Mouse (Mus musculus): ENCODE results near the gene Elmo1. TPM values are rescaled to one million over a fixed set of nuclear protein-coding genes. Genes with fewer than 3 reads are reported as not detected.

The Elmo1 gene
- polyA plus RNA-seq, 1 experiment, result 0.68 TPM

DNA sequence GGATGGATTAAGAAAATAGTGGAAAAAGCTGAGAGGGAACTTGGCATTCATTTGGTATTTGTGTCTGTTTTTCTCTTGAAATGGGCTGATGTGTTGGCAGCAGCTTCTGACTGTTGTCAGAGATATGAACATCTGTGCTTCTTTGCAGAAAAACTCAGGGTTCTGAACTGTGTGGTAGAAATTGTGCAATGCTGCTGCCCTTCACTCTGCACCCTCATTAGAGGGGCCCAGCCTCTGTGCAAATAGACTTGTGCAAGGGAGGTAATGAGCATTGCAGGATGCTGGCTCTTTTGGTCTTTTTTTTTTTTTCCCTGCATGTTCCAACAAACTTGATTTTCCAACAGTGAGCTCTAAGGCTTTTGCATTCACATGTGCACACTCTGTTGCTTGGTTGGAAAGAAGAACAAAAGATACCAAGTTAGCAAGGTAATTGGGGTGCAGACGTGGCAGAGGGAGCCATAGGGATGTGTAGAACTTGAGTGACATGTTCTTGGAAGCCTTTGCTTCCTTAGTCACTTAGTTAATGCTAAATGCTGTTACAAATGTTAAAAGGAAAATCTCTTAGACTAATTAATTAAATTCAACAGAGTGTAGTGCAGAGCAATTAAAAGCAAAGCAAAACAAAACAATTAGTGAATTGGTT lies 26.6 kb downstream of the Elmo1 start:
- Histone ChIP-seq H3K4me1 (peaks cover 32% of the 10 kb centered on the region), H3K36me3 (replicated peaks; ENCODE audit: low read length) (no peaks in the 10 kb centered on the region), H3K27me3 (replicated peaks) (peaks cover 5% of the 10 kb centered on the region), H3K9me3 (no peaks in the 10 kb centered on the region), H3K4me3 (replicated peaks) (no peak overlapping the region)
- TF ChIP-seq GATA1 (IDR thresholded peaks at IDR 0.05; ENCODE audit: borderline replicate concordance, low read length) (no peak), FLI1 (IDR thresholded peaks at IDR 0.05; ENCODE audit: low read length) (no peak)

DNA sequence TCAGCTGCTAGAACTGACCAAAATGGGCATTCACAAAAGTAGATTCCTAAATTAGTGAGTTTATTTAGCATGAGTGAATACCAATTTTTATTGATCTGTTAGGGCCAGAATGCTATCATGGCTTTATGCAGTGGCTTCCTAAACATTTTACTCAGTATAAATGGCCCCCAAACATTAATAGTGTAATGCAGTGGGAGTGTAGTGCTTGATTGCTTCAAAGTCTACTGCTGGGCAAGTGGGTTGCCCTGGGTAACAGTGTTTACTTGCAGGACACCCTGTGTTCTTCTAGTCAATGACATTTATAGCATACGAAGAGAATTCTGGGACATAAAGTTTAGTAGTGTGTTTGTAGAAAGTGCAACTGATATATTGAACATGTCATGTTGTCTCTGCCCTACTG lies 27.3 kb downstream of the Elmo1 start:
- TF ChIP-seq FLI1 (IDR thresholded peaks at IDR 0.05; ENCODE audit: low read length), result no peak
- TF ChIP-seq GATA1 (IDR thresholded peaks at IDR 0.05; ENCODE audit: borderline replicate concordance, low read length), result no peak
- Histone ChIP-seq H3K4me3 (replicated peaks) (no peak overlapping the region), H3K9me3 (no peaks in the 10 kb centered on the region), H3K36me3 (replicated peaks; ENCODE audit: low read length) (no peaks in the 10 kb centered on the region), H3K4me1 (peaks cover 28% of the 10 kb centered on the region), H3K27me3 (replicated peaks) (peaks cover 5% of the 10 kb centered on the region)

DNA sequence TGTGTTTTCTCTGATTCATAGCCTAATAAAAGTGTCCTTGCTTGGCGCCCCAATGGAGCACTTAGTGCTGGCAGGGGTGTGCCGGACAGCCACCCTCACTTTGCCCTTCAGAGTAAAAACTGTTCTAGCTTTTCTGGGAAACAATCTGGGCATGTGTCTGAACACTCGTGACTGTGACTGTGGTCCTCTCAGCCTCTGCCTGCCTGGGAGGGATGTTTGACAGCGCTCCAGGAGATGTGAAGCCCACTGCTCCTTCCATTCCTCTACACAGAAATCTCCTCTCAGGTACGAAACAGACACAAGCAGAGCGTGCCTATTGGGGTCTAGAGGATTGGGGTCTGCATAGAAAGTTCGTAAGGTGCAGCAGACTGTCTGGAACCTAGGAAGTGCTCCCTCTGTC lies 28.5 kb downstream of the Elmo1 start:
- Histone ChIP-seq H3K36me3 (replicated peaks; ENCODE audit: low read length) (no peaks in the 10 kb centered on the region), H3K4me1 (peaks cover 28% of the 10 kb centered on the region), H3K9me3 (no peaks in the 10 kb centered on the region), H3K27me3 (replicated peaks) (peaks cover 5% of the 10 kb centered on the region), H3K4me3 (replicated peaks) (no peak overlapping the region)
- TF ChIP-seq GATA1 (IDR thresholded peaks at IDR 0.05; ENCODE audit: borderline replicate concordance, low read length) (no peak), FLI1 (IDR thresholded peaks at IDR 0.05; ENCODE audit: low read length) (no peak)

DNA sequence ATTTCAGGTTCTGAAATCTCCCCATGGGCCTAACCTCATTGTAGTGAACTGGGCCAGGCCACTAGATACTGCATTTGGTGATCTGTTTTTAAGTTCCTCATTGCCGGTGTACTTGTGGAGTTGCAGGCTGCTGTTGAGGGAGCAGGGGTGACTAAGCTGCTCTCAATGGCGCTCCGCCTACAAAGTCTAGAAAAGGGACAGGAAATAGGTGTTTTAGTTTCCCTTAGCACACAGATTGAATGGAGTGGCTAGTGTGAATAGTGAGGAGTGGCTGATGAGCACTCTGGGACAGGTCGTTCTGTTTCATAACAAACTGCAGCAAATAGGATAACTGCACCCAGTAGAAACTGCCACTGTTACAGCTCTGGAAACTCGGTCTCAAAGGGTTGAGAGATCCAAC lies 30.3 kb downstream of the Elmo1 start:
- peaks cover 7% of the 10 kb centered on the region for H3K27me3 ChIP-seq (replicated peaks)
- no peaks in the 10 kb centered on the region for H3K9me3 ChIP-seq
- no peaks in the 10 kb centered on the region for H3K36me3 ChIP-seq (replicated peaks; ENCODE audit: low read length)
- no peak for TF ChIP-seq FLI1 (IDR thresholded peaks at IDR 0.05; ENCODE audit: low read length)
- TF ChIP-seq GATA1 (IDR thresholded peaks at IDR 0.05; ENCODE audit: borderline replicate concordance, low read length), result no peak
- peaks cover 14% of the 10 kb centered on the region for H3K4me1 ChIP-seq
- peak overlapping the region; percentile 56 for H3K4me3 ChIP-seq (replicated peaks)

DNA sequence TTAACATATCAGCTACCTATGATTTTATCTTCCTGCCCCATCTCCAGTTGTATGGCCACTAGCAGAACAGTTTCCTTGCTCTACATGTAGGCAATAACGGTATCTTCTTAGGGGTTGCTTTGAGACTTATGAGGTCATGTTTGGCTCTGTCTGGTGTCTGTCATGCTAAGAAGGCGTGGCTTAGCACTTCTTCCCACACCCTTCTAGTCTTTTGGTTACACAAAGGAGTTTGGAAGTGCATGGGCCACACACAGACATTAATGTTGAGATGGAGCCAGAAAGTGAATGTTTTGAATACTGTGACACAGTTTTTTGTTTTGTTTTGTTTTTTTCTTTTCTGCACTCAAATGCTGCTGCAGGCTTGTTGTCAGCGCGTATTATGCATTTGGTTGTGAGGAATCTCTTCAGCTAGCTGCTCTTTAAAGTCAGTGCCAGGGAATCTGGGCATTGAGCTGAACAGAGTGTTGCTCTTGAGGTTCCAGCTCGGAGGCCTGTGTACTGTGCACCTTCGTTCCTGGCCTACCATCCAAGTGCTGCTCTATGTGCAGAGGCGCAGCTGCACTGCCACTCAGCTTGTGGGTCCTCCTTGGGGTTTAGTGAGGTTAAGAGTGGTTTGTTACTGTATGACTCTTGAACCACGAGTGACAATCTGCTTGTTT lies 31.1 kb downstream of the Elmo1 start:
- H3K4me1 ChIP-seq, result peaks cover 13% of the 10 kb centered on the region
- H3K9me3 ChIP-seq, result no peaks in the 10 kb centered on the region
- no peaks in the 10 kb centered on the region for H3K36me3 ChIP-seq (replicated peaks; ENCODE audit: low read length)
- peaks cover 5% of the 10 kb centered on the region for H3K27me3 ChIP-seq (replicated peaks)
- no peak for TF ChIP-seq GATA1 (IDR thresholded peaks at IDR 0.05; ENCODE audit: borderline replicate concordance, low read length)
- TF ChIP-seq FLI1 (IDR thresholded peaks at IDR 0.05; ENCODE audit: low read length), result no peak
- H3K4me3 ChIP-seq (replicated peaks), result no peak overlapping the region

DNA sequence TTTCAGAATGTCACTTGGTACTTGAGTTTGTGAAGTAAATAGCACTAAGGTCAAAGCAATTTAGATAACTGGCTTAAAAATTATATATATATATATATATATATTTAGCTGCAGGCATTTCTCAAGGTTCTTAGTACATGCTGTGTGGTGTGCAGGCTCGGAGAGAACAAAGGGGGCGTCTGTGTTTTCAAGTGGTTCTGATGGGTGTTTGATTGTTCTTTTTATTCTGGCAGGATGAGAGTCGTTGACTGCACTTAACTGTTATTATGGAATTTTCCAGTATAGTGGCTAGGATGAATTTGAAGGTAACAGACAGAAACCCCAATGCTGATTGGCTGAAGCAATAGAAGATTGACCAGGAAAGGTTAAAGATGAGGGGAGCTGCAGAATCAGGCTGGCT lies 33.6 kb downstream of the Elmo1 start:
- TF ChIP-seq GATA1 (IDR thresholded peaks at IDR 0.05; ENCODE audit: borderline replicate concordance, low read length) (no peak), FLI1 (IDR thresholded peaks at IDR 0.05; ENCODE audit: low read length) (no peak)
- peaks cover 29% of the 10 kb centered on the region for H3K4me1 ChIP-seq
- no peaks in the 10 kb centered on the region for H3K9me3 ChIP-seq
- no peaks in the 10 kb centered on the region for H3K36me3 ChIP-seq (replicated peaks; ENCODE audit: low read length)
- H3K27me3 ChIP-seq (replicated peaks), result peaks cover 3% of the 10 kb centered on the region
- H3K4me3 ChIP-seq (replicated peaks), result no peak overlapping the region

DNA sequence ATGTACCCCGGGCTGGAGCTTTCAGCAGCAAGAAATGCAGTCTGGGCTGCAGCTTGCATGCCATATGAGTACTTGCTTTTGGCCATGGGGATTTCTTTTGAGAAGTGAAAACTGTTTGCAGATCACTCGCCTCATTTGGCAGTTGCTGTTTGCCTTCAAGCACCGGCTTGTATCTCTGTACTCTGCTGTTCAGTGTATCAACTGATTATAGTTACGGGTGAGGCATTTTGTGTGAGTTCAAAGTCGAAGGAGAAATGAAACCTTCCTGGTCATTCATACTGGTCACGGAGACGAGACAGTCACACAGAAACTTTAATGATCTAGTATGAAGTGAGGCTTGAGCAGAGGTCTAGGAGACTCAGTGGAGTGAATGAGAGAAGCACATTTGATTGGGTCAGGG lies 34.6 kb downstream of the Elmo1 start:
- Histone ChIP-seq H3K27me3 (replicated peaks) (peaks cover 2% of the 10 kb centered on the region), H3K4me1 (peaks cover 30% of the 10 kb centered on the region), H3K36me3 (replicated peaks; ENCODE audit: low read length) (no peaks in the 10 kb centered on the region), H3K4me3 (replicated peaks) (no peak overlapping the region), H3K9me3 (no peaks in the 10 kb centered on the region)
- no peak for TF ChIP-seq FLI1 (IDR thresholded peaks at IDR 0.05; ENCODE audit: low read length)
- no peak for TF ChIP-seq GATA1 (IDR thresholded peaks at IDR 0.05; ENCODE audit: borderline replicate concordance, low read length)

DNA sequence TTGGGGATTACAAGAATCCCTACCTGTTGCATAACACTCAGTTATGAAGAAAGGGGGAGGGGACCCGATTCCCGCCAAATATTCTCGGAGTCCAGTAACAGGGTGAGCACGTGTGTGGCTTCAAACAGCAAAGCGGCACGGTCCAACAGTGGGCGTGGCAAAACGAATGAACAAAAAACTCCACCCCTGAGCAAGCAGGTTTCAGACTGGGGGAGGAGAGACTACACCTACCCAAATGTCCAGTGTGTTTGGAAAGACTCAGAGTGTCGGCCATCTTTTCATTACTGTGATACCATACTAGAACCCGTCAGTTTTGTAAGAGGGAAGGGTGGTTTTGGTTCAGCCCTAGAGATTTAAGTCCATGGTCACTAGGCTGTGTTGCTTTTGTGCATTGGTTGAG lies 35.4 kb downstream of the Elmo1 start:
- Histone ChIP-seq H3K4me3 (replicated peaks) (no peak overlapping the region), H3K27me3 (replicated peaks) (peaks cover 3% of the 10 kb centered on the region), H3K9me3 (no peaks in the 10 kb centered on the region), H3K4me1 (peaks cover 28% of the 10 kb centered on the region), H3K36me3 (replicated peaks; ENCODE audit: low read length) (no peaks in the 10 kb centered on the region)
- TF ChIP-seq FLI1 (IDR thresholded peaks at IDR 0.05; ENCODE audit: low read length) (no peak), GATA1 (IDR thresholded peaks at IDR 0.05; ENCODE audit: borderline replicate concordance, low read length) (no peak)

DNA sequence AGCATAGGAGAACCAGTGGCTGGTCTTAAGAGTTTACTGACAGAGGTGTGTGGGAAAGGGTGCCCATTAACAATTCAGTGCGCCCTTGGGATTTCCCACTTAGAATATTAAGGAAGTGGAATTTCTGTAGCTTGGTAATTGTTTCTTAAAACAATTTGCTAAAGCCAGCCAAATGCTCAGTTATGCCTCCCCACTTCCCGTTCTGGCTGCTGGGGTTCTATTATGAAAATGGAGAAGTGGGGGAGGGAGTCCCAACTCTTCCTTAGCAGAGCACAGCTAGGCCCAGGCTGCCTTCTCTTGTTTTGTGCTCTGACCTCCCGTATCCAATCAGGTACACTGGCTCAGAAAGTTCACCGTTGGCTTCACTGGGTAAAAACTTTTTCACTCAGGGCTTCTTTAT lies 37.2 kb downstream of the Elmo1 start:
- Histone ChIP-seq H3K9me3 (no peaks in the 10 kb centered on the region), H3K4me3 (replicated peaks) (no peak overlapping the region), H3K27me3 (replicated peaks) (peaks cover 3% of the 10 kb centered on the region), H3K36me3 (replicated peaks; ENCODE audit: low read length) (no peaks in the 10 kb centered on the region), H3K4me1 (peaks cover 28% of the 10 kb centered on the region)
- TF ChIP-seq GATA1 (IDR thresholded peaks at IDR 0.05; ENCODE audit: borderline replicate concordance, low read length), result no peak
- no peak for TF ChIP-seq FLI1 (IDR thresholded peaks at IDR 0.05; ENCODE audit: low read length)

DNA sequence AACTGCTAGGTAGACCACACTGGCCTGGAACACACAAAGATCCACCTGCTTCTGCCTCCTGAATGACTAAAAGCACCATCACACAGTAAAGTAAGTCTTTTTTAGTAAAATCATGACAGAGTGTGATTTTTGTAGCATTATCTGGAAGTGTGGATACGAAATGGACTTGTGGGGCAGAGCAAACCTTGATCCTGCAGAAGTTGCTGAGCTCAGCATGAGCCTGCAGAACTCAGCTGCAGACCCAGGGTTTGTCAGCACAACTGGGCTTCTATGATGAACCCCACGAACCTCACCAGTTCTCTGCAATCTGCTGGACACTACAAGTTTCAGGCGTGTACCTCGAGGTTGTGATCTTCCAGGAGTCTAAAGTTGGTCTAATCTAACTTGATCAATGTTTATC lies 37.7 kb downstream of the Elmo1 start:
- Histone ChIP-seq H3K36me3 (replicated peaks; ENCODE audit: low read length) (no peaks in the 10 kb centered on the region), H3K27me3 (replicated peaks) (peaks cover 3% of the 10 kb centered on the region), H3K4me3 (replicated peaks) (no peak overlapping the region), H3K4me1 (peaks cover 28% of the 10 kb centered on the region), H3K9me3 (no peaks in the 10 kb centered on the region)
- no peak for TF ChIP-seq FLI1 (IDR thresholded peaks at IDR 0.05; ENCODE audit: low read length)
- TF ChIP-seq GATA1 (IDR thresholded peaks at IDR 0.05; ENCODE audit: borderline replicate concordance, low read length), result no peak

All from megakaryocyte, embryonic 14.5 days (primary cell).